9 mouse cellular contexts compared by ENCODE assay signal in the genomic region with DNA sequence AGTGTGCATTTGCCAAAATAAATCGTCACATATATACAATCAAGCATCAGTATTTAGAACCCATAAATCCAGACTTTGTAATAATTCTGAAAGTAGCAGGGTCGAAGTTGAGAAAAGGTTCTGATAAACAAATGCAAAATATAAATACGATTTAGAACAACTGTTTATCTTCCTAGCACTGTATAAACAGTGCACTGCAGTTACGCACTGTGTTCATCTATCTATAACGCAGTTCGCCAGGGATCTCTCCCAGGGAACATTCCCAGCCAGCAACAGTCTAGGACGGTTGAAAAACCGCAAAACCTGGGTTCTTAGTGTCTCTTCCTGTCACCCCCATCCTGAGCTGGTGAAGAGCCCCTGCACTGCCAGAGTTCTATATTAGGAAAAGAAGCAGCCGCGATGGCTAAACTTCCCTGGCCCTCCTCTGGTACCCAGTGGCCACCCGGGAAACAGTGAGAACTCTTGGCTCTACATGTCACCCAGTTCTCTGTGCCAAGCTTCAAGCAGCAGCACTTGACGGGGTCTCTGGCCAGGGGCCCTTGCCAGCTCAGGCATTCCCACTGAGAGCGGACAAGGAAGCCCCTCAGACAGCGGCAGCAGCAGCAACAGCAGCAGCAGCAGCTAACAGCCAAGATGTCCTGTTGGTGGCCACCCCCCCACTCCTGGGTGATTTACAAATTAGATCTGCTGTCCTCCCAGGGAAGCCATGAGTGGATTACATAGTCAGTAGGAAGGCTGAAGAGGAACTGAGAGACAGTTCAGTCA. TPM values are rescaled to one million over a fixed set of nuclear protein-coding genes. Genes with fewer than 3 reads are reported as not detected.
DNase-seq lines count a peak whose midpoint lies in the region; ATAC-seq lines count a peak whose summit lies in the region.
"Had no signal": no experiment of that assay in that cellular context is flagged by ENCODE, and none has a peak within 500 bp of the region (broad histone marks: within the 10 kb centered on the region; RNA-seq: fewer than 3 reads in every experiment).

No protein-coding gene starts in this region.

- ATAC-seq in heart, embryonic 11.5 days (replicated peaks; ENCODE audit: insufficient number of reproducible peaks, low FRiP score, low TSS enrichment) = no peak
- no peak for ATAC-seq in megakaryocyte progenitor cell, adult 5-6 weeks (replicated peaks; ENCODE audit: poor library complexity)

- H3K9me3 ChIP-seq in heart, embryonic 11.5 days (replicated peaks; ENCODE audit: control insufficient read depth, low read length) = no peaks in the 10 kb centered on the region
- H3K9me3 ChIP-seq: midbrain, embryonic 12.5 days had no signal

- H3K27me3 ChIP-seq in heart, embryonic 11.5 days (ENCODE audit: control insufficient read depth, insufficient read depth, low read length) = no peaks in the 10 kb centered on the region
- H3K27me3 ChIP-seq: midbrain, embryonic 12.5 days had no signal

- peak overlapping the region; percentile 31; the same call in 1 of the 2 replicates for H3K4me2 ChIP-seq in heart, embryonic 11.5 days
- H3K4me2 ChIP-seq: midbrain, embryonic 12.5 days had no signal

- H3K27ac ChIP-seq in heart, embryonic 11.5 days (ENCODE audit: low read depth, low read length) = peak overlapping the region; percentile 85
- H3K27ac ChIP-seq: midbrain, embryonic 12.5 days had no signal

- no peak overlapping the region for H3K4me3 ChIP-seq in heart, embryonic 11.5 days (ENCODE audit: low read depth, low read length)
- H3K4me3 ChIP-seq: midbrain, embryonic 12.5 days had no signal

- peak; percentile 35 for DNase-seq in adrenal gland, postnatal 14 days
- no peak for DNase-seq in adrenal gland, adult 2 months
- peak; percentile 44 to 54 for DNase-seq in layer of hippocampus, postnatal 14 days (ENCODE audit: low spot score in 2 of 2)
- DNase-seq in layer of hippocampus, postnatal 36 days = no peak
- DNase-seq in lung, postnatal 4 days = peak; percentile 64 to 87
- DNase-seq in urinary bladder, postnatal 4 days (ENCODE audit: low spot score in 2 of 2) = no peak

- WGBS in heart, embryonic 11.5 days (ENCODE audit: insufficient replicate concordance) = 58% methylated on average over 14 of the region's 14 CpGs

- peaks cover 97% of the 10 kb centered on the region for H3K4me1 ChIP-seq in heart, embryonic 11.5 days (ENCODE audit: control insufficient read depth, insufficient read depth, low read length)

- H3K36me3 ChIP-seq in heart, embryonic 11.5 days (ENCODE audit: control insufficient read depth, insufficient read depth, low read length) = no peaks in the 10 kb centered on the region
- H3K36me3 ChIP-seq: midbrain, embryonic 12.5 days had no signal

- 0 out of 2 replicates have a peak overlapping the region, but pooled peaks have one; percentile 0 for H3K9ac ChIP-seq in heart, embryonic 11.5 days (ENCODE audit: low read depth, low read length)
- H3K9ac ChIP-seq: midbrain, embryonic 12.5 days had no signal

RNA-seq across cellular contexts. Expression of a gene that starts 54.3 kb away (rescaled TPM):
- 11.1 and 12.0 TPM in 2 replicates for total RNA-seq in adrenal gland, postnatal 14 days (2021)
- total RNA-seq in adrenal gland, adult 2 months (2021) = 10 to 100 TPM in 1 of 2 experiments, 1 to 10 TPM in 1; 6.0 to 12.9 TPM
- polyA plus RNA-seq in adrenal gland, adult 2 months (2012; rRNA removed) = 43.4 and 52.4 TPM in 2 replicates
- total RNA-seq in layer of hippocampus, postnatal 14 days (2021) = 1 to 10 TPM; 2.6 to 2.9 TPM
- 1 to 10 TPM; 1.4 to 2.2 TPM for total RNA-seq in layer of hippocampus, postnatal 36 days (2021)
- polyA plus RNA-seq in heart, embryonic 11.5 days (2014; fragmentation: Nextera tagmentation; extraction: Ambion mirVana) = 30.5 and 31.6 TPM in 2 replicates
- total RNA-seq in megakaryocyte progenitor cell, adult 5-6 weeks (2015) = 0.34 and 0.72 TPM in 2 replicates
- 1.2 TPM in 2 replicates for total RNA-seq in megakaryocyte progenitor cell, adult 5-6 weeks (2017)

Comparison
In these comparisons a context has a peak if more than half of its experiments do, and no peak if none do; other contexts are left out.
1. DNase-seq: peak in adrenal gland, postnatal 14 days (single experiment), layer of hippocampus, postnatal 14 days (2 of 2) and lung, postnatal 4 days (2 of 2); none in adrenal gland, adult 2 months (single experiment), layer of hippocampus, postnatal 36 days (0 of 2) and urinary bladder, postnatal 4 days (0 of 2).